Mouse (Mus musculus) small intestine, adult 2 months (tissue): ENCODE results near the gene Wwox. TPM values are rescaled to one million over a fixed set of nuclear protein-coding genes. Genes with fewer than 3 reads are reported as not detected.

ENCODE experiments used
- H3K27ac ChIP-seq: fragments of 200-500 bp; 2 replicates; pipeline ENCODE4 v1.5.1; 2012; ENCODE audit warnings: low read depth, low read length, control low read depth, inconsistent platforms; ENCODE audit not compliant: insufficient read depth
- H3K27me3 ChIP-seq: fragments of 200-500 bp; 2 replicates; pipeline ENCODE4 v1.6.1; 2012; ENCODE audit warnings: mild to moderate bottlenecking, moderate library complexity, low read length, inconsistent platforms; ENCODE audit not compliant: control insufficient read depth, insufficient read depth
- H3K36me3 ChIP-seq: fragments of 200-500 bp; 2 replicates; pipeline ENCODE4 v1.6.1; 2012; ENCODE audit warnings: mild to moderate bottlenecking, low read length, control low read depth, inconsistent platforms; ENCODE audit not compliant: control insufficient read depth, insufficient read depth
- H3K4me1 ChIP-seq: fragments of 200-500 bp; 2 replicates; pipeline ENCODE4 v1.6.1; 2012; ENCODE audit warnings: low read length, inconsistent platforms, mixed read lengths; ENCODE audit not compliant: control insufficient read depth, insufficient read depth, insufficient read length
- H3K4me3 ChIP-seq: fragments of 200-500 bp; 2 replicates; pipeline ENCODE4 v1.5.1; 2012; ENCODE audit warnings: low read depth, mild to moderate bottlenecking, control low read depth, inconsistent platforms, low read length, moderate library complexity
- CTCF ChIP-seq: fragments of 200-500 bp; IDR thresholded peaks from 2 replicates; pipeline ENCODE4 v1.5.1; 2012; ENCODE audit warnings: low read depth, mild to moderate bottlenecking, control low read depth, inconsistent platforms, low read length, moderate library complexity, mixed read lengths; ENCODE audit not compliant: insufficient replicate concordance, insufficient read length; ENCODE audit errors: extremely low read depth
- POLR2A ChIP-seq: fragments of 200-500 bp; IDR thresholded peaks from 2 replicates; pipeline ENCODE4 v1.6.1; 2012; ENCODE audit warnings: low read depth, mild to moderate bottlenecking, control low read depth, inconsistent platforms, low read length, moderate library complexity
- WGBS: fragments of 180-500 bp; shearing (Covaris S2); methylation state at CpG from one replicate; pipeline ENCODE4 v1.1.7; 2018; 5-methylcytosine and 5-hydroxymethylcytosine counted together
- polyA plus RNA-seq: library from polyadenylated mRNA; depleted of rRNA; stranded (reverse); fragments of >200 nt; gene quantifications from 2 replicates; pipeline ENCODE4 v1.2.3, GENCODE M21; 2012

Gene Wwox
- polyA plus RNA-seq, 1 experiment = 6.0 TPM

DNA sequence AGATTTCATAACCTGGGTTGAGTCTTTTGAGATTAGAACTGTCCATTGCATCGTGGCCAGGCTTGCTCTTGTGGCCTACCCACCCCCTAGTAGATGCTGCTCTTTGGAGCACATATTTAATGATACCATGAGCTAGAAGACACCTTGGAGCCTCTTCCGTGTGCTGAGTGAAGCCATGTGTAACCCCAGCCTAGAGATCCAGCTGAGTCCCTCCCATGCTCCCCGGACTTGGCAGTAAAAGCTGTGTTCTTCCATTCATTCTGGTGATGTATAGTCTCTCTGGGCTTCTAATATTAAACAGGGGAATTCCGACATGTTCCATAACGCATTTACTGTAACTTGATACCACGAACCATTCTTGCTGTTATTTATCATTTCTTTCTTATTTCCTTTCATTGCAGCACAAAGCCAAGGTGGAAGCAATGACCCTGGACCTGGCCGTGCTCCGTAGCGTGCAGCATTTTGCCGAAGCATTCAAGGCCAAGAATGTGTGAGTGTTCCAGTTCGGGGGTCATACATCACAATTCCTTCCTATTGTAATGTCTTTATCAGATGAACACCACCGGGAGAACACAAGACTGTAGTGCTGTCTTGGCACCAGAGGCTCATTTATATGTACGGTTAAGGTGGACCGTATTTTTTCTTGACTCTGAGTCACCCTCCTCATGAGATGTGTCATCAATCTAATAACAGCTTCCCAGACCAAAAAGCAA, 240.1 kb downstream of the Wwox start:
- WGBS = 84% methylated on average over 14 of the region's 14 CpGs
- Histone ChIP-seq H3K4me1 (no peaks in the 10 kb centered on the region), H3K27ac (no peak overlapping the region), H3K4me3 (no peak overlapping the region), H3K36me3 (no peaks in the 10 kb centered on the region), H3K27me3 (no peaks in the 10 kb centered on the region)
- no peak for TF ChIP-seq POLR2A
- TF ChIP-seq CTCF = no peak

DNA sequence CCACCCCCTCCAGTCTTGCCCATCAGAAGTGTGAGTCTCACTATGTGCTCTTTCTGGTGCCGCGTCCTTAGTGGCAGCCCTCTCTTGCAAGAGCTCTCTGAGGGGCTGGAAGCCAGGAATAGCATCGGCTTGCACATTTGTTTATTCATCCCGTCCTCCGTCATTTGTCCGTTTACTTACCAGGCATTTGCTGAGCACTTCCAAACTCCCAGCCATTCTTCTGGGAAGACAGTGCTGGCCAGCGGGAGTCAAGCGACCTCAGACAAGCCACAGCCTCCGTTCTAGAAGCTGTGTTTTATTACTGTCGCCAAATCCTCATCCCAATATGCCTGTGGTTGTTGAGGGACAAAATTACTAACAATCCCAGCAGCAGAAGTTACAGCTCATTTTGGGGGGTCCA, 241.7 kb downstream of the Wwox start:
- no peaks in the 10 kb centered on the region for H3K27me3 ChIP-seq
- H3K4me1 ChIP-seq = no peaks in the 10 kb centered on the region
- TF ChIP-seq POLR2A = no peak
- no peak for TF ChIP-seq CTCF
- H3K4me3 ChIP-seq = no peak overlapping the region
- peak overlapping the region; percentile 41; the same call in 1 of the 2 replicates for H3K27ac ChIP-seq
- WGBS = 64% methylated on average over 10 of the region's 10 CpGs
- no peaks in the 10 kb centered on the region for H3K36me3 ChIP-seq

GRCm38 (mm10) chr8:114682166-114682565, 242.7 kb downstream of the Wwox start:
- no peak overlapping the region for H3K27ac ChIP-seq
- no peak for TF ChIP-seq CTCF
- no peak for TF ChIP-seq POLR2A
- no peaks in the 10 kb centered on the region for H3K27me3 ChIP-seq
- 76% methylated on average over 10 of the region's 10 CpGs for WGBS
- no peak overlapping the region for H3K4me3 ChIP-seq
- no peaks in the 10 kb centered on the region for H3K36me3 ChIP-seq
- no peaks in the 10 kb centered on the region for H3K4me1 ChIP-seq

DNA sequence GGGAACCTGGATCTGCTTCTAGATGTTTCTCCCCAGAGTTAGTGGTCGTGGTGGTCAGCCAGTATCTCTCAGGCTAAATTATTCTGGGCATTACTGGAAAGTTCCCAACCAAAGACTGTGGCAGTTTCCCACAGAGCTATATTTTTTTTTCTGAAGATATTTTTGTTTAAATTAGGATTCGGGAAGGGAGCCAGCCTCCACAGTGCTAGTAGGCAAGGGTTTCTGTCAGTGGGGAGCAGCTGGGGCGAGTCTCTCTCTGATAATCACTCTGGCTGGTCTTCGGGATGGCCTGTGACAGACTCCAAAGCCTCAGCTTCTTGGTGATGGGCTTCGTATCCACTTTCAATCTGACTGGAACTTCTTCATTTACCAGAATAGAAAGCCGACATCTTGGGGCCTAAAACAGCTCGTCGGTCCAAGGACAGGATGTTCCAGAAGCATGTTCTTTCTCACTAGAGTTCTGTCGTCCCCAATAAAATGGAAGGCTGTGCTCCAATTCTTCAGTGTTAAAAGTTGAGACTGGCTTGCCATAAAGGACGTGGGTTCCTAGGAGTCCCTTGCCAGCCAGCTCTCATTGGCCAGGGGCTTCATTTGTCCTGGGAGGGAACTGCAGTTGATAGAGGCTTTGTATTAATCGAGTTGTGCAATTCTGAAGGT, 244.7 kb downstream of the Wwox start:
- 72% methylated on average over 11 of the region's 11 CpGs for WGBS
- H3K27ac ChIP-seq = no peak overlapping the region

DNA sequence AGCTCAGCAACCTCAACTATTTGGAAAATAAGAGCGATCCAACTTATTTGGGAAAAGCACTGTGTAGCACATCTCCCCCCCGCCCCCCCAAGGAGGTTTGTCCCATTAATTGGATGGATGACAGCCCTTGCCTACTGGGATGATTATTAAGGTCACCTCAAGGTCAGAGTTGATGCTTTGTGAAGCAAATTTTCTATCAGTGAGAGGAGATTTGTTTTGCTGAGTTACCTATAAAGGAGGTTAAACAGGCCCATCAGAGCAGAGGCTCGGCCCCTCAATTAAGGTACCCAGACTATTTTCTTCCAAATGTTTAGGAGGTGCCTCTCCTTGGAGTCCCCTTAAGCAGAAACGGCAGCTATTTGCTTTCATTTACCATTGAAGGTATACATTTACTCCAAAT, 247.0 kb downstream of the Wwox start:
- Histone ChIP-seq H3K27ac (no peak overlapping the region), H3K27me3 (no peaks in the 10 kb centered on the region), H3K4me3 (no peak overlapping the region), H3K4me1 (no peaks in the 10 kb centered on the region), H3K36me3 (no peaks in the 10 kb centered on the region)
- no peak for TF ChIP-seq CTCF
- TF ChIP-seq POLR2A = no peak
- 91% methylated on average over 4 of the region's 4 CpGs for WGBS

More for the DNA sequence above, 244.7 kb downstream of the Wwox start:
- Histone ChIP-seq H3K4me3 (no peak overlapping the region), H3K36me3 (no peaks in the 10 kb centered on the region), H3K27me3 (no peaks in the 10 kb centered on the region), H3K4me1 (no peaks in the 10 kb centered on the region)
- no peak for TF ChIP-seq POLR2A
- no peak for TF ChIP-seq CTCF

- no peak overlapping the region for H3K27ac ChIP-seq
- H3K27me3 ChIP-seq = no peaks in the 10 kb centered on the region
- no peak for TF ChIP-seq POLR2A
- no peak for TF ChIP-seq CTCF
- no peak overlapping the region for H3K4me3 ChIP-seq
- no peaks in the 10 kb centered on the region for H3K4me1 ChIP-seq
- no peaks in the 10 kb centered on the region for H3K36me3 ChIP-seq
- WGBS = 90% methylated on average over 11 of the region's 11 CpGs
These were observed 249.3 kb downstream of the Wwox start for GRCm38 (mm10) chr8:114688732-114689131.

DNA sequence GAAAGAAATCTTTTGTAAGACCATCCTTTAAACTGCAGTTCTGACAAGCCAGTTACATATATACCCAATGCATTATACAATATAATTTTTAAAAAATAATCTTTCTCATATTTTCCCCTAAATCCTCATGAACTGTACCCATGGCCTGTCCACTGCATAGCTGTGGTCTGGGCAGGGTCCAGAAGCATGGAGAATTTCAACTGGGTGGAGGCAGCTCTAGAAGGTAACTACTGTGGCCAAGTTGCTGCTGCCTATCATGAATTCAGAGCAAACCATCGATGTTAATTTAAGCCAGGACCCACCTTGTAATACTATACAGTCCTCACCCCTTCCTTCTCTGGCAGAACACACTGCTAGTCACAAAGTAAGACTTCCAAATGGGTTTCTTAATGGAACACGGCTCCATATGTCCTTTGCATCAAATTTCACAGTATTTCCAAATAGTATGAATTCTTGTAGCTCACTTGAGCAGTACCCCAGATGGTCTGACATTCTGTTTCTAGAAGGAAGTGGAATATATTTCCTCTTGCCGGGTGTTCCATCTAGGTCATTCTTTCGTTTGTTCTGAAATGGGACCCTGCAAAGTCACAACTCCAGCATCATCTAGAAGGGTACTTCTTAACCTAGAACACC, 255.2 kb downstream of the Wwox start:
- TF ChIP-seq POLR2A = no peak
- WGBS = 85% methylated on average over 4 of the region's 4 CpGs

More for the DNA sequence above, 255.2 kb downstream of the Wwox start:
- Histone ChIP-seq H3K36me3 (no peaks in the 10 kb centered on the region), H3K27ac (no peak overlapping the region), H3K27me3 (no peaks in the 10 kb centered on the region), H3K4me1 (no peaks in the 10 kb centered on the region), H3K4me3 (no peak overlapping the region)
